Mouse (Mus musculus): ENCODE measurements around the gene Aven.

DNA sequence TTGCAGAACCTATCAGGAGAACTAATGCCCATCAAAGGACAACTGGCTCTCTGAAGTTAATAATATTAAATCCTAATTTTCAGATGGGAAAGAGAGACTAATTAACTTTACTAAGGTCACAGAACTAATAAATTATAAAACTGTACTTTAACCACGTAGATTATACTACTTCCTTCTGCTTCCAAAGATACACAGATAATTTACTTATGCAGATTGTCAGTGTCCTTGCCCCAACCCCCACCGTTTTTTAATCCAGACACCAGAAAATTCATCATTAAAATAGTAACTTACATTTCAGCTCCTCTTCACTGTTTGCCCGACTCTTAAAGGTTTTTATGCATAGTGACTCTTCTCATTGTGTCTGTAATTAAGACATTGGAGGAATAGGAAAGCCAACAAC is 103.0 kb downstream of the Aven start:
- TF ChIP-seq POLR2A (IDR thresholded peaks at IDR 0.05; ENCODE audit: extremely low read depth, insufficient read depth, low read length), result no peak
- TF ChIP-seq CTCF (IDR thresholded peaks at IDR 0.05; ENCODE audit: extremely low read depth, insufficient read depth, low read length), result no peak
